Mouse (Mus musculus): ENCODE measurements at regions not wholly inside any gene's neighbourhood (a gene's known extent, or its start where the extent isn't known, plus 50 kb on each side); places are given as distances from the start of the nearest gene placed in this dataset.

- in situ Hi-C loops (cut with MboI; ENCODE audit: low sequenced_read_pairs in 2 of 2, unreplicated experiment in 2 of 2), result loop anchor here in 1 of 2 experiments (25.0 kb wide), 1 partner anchor 347 kb away; no protein-coding TSS in a partner anchor
- Histone ChIP-seq H3K27ac (ENCODE audit: insufficient read depth, low read depth, low read length, poor library complexity, severe bottlenecking) (no peak overlapping the region), H3K9me3 (ENCODE audit: control insufficient read depth, insufficient read depth, low read depth, low read length) (no peaks in the 10 kb centered on the region), H3K4me1 (ENCODE audit: control insufficient read depth in 2 of 2, insufficient read depth in 2 of 2, low read length in 2 of 2, poor library complexity in 1 of 2) (no peaks in the 10 kb centered on the region; a peak in 1 of 4 replicates), H3K36me3 (ENCODE audit: control insufficient read depth, insufficient read depth, low read length, poor library complexity, severe bottlenecking) (no peaks in the 10 kb centered on the region), H3K4me3 (ENCODE audit: insufficient read depth in 1 of 2, low read depth in 1 of 2, low read length in 2 of 2, poor library complexity in 1 of 2, severe bottlenecking in 1 of 2) (no peak overlapping the region), H3K9ac (ENCODE audit: insufficient read depth, low read depth, low read length, poor library complexity, severe bottlenecking) (no peak overlapping the region)
- TF ChIP-seq ZNF384 (IDR thresholded peaks at IDR 0.05; ENCODE audit: low read depth, low read length) (no peak), MAFK (IDR thresholded peaks at IDR 0.05; ENCODE audit: insufficient read depth, low read depth, low read length) (no peak), HCFC1 (IDR thresholded peaks at IDR 0.05; ENCODE audit: borderline replicate concordance, insufficient read depth, low read length) (no peak)
- no peak for DNase-seq (ENCODE audit: low read depth, low spot score)
Measured at GRCm38 (mm10) chr15:84609063-84609462, 51.4 kb upstream of the Rtl6 start.
